Mouse (Mus musculus) heart, embryonic 14.5 days (tissue): ENCODE data around the gene Hs6st1. TPM values are rescaled to one million over a fixed set of nuclear protein-coding genes. Genes with fewer than 3 reads are reported as not detected.

Experiments used
- ATAC-seq: fragments of 200-750 bp; cut with Nextera tagmentation; 2 replicates; pipeline ENCODE4 v1.8.0; 2017; ENCODE audit warnings: low read depth, moderate TSS enrichment; ENCODE audit not compliant: insufficient number of reproducible peaks, insufficient read depth, low FRiP score
- H3K27ac ChIP-seq, 2 experiments: fragments of 200-500 bp in 1 of 2; fragments of 300-500 bp in 1 of 2; sonication (generic) in 1 of 2; replicated peaks in 1 of 2; 2 replicates each; pipeline ENCODE4 v1.5.1; 2012 to 2014; ENCODE audit warnings: low read depth in 2 of 2, low read length in 2 of 2, control low read depth in 1 of 2, mild to moderate bottlenecking in 1 of 2, mixed read lengths in 1 of 2; ENCODE audit not compliant: control insufficient read depth in 1 of 2, insufficient read depth in 1 of 2
- H3K27me3 ChIP-seq: fragments of 300-500 bp; sonication (generic); 2 replicates; pipeline ENCODE4 v1.6.1; 2014; ENCODE audit warnings: mild to moderate bottlenecking, low read length, control low read depth; ENCODE audit not compliant: control insufficient read depth, insufficient read depth
- H3K36me3 ChIP-seq: fragments of 300-500 bp; sonication (generic); 2 replicates; pipeline ENCODE4 v1.6.1; 2014; ENCODE audit warnings: mild to moderate bottlenecking, control low read depth, low read length, mixed read lengths; ENCODE audit not compliant: control insufficient read depth, insufficient read depth
- H3K4me1 ChIP-seq, 2 experiments: fragments of 200-500 bp in 1 of 2; fragments of 300-500 bp in 1 of 2; sonication (generic) in 1 of 2; 2 replicates each; pipeline ENCODE4 v1.6.1; 2012 to 2014; ENCODE audit warnings: low read length in 2 of 2, control low read depth in 1 of 2, mixed read lengths in 1 of 2; ENCODE audit not compliant: control insufficient read depth in 2 of 2, insufficient read depth in 2 of 2
- H3K4me2 ChIP-seq: fragments of 300-500 bp; sonication (generic); 2 replicates; pipeline ENCODE4 v1.6.1; 2014; ENCODE audit warnings: mild to moderate bottlenecking, low read length
- H3K4me3 ChIP-seq, 2 experiments: fragments of 200-500 bp in 1 of 2; fragments of 300-500 bp in 1 of 2; sonication (generic) in 1 of 2; 2 replicates each; pipeline ENCODE4 v1.5.1; 2012 to 2014; ENCODE audit warnings: low read length in 2 of 2, mild to moderate bottlenecking in 2 of 2, control low read depth in 1 of 2, low read depth in 1 of 2, moderate library complexity in 1 of 2; ENCODE audit not compliant: control insufficient read depth in 1 of 2, insufficient read depth in 1 of 2
- H3K9ac ChIP-seq: fragments of 300-500 bp; sonication (generic); 2 replicates; pipeline ENCODE4 v1.6.1; 2014; ENCODE audit warnings: mild to moderate bottlenecking, low read length
- H3K9me3 ChIP-seq: fragments of 300-500 bp; sonication (generic); 2 replicates; pipeline ENCODE4 v1.6.1; 2016; ENCODE audit warnings: low read length, control low read depth; ENCODE audit not compliant: control insufficient read depth
- WGBS: fragments of 180-500 bp; shearing (Covaris S2); extraction: QIAGEN DNeasy Blood & Tissue Kit; methylation state at CpG from one replicate; pipeline ENCODE4 v1.1.7; 2014; 5-methylcytosine and 5-hydroxymethylcytosine counted together
- polyA plus RNA-seq: library from polyadenylated mRNA; unstranded; fragments of >200 nt; fragmentation: Nextera tagmentation; extraction: Ambion mirVana; gene quantifications from 2 replicates; pipeline ENCODE4 v1.2.1, GENCODE M21; 2014

Gene Hs6st1
- polyA plus RNA-seq, 1 experiment from 2014 or later: 15.5 TPM

DNA sequence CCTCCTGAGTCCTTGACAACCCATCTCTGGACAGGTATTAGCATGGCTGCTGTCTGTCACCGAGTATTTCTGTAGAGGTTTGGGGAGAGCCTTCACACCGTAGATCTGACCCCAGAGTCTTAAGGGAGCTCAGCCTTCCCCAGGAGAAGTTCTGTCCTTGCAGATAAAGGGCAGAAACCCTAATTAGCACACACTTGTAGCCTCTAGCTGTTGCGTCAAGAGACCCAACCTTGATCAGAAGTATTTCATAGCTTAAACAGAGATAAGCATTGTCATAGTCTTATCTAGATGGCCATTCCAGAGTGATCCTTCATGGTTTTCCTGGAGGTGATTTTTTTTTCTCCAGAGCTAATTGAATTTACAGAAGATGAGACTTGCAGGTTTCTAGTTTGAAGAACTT lies 32.2 kb downstream of the Hs6st1 start:
- H3K27me3 ChIP-seq: no peaks in the 10 kb centered on the region
- H3K4me1 ChIP-seq: peaks cover 17 to 28% of the 10 kb centered on the region in 2 experiments
- no peak overlapping the region for H3K9ac ChIP-seq
- H3K4me3 ChIP-seq: no peak overlapping the region
- peaks cover 35% of the 10 kb centered on the region for H3K36me3 ChIP-seq
- 72% methylated on average over 3 of the region's 3 CpGs for WGBS
- no peak overlapping the region for H3K4me2 ChIP-seq
- no peaks in the 10 kb centered on the region for H3K9me3 ChIP-seq
- no peak for ATAC-seq
- H3K27ac ChIP-seq: no peak overlapping the region

DNA sequence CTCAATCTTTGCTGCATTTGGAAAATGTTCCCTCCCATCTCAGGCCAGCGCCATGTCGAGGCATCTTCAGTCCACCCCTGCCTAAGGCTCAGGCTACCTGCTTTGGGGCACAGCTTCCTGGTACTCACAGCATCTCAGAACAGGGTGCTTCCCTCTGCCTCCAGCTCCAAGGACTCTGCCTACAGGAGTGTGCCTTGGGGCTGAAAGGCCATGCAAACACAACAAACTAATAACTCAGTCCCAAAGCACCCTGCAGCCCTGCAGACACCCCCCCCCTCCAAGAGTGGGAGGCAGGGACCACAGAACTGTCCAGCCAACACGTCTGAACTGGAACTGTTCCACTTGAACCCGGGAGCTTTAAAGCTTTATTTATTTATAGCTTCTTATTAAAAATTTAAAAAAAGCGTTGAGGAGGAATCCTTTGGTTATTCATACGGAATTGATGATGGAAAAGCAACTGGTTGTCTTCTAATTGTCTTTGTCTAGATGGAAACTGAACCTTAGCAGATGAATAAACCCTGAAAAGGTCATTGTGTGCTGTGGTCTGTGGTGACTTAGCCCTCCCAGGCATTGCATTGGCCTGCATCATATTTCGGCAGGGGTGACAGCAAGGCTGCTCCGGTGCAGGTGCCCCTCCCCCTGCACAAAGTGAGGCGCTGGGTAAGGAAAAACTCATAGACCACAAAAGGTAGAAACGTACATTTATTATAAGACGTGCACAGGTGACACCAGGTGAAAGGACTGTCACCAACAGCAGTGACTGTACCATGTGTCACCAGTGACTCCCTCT lies 37.9 kb downstream of the Hs6st1 start:
- 89% methylated on average over 11 of the region's 11 CpGs for WGBS
- Histone ChIP-seq H3K9ac (no peak overlapping the region), H3K36me3 (peaks cover 47% of the 10 kb centered on the region), H3K4me1 (no peaks in the 10 kb centered on the region), H3K27me3 (no peaks in the 10 kb centered on the region), H3K9me3 (no peaks in the 10 kb centered on the region), H3K4me2 (no peak overlapping the region), H3K27ac (no peak overlapping the region), H3K4me3 (no peak overlapping the region)
- ATAC-seq: no peak

DNA sequence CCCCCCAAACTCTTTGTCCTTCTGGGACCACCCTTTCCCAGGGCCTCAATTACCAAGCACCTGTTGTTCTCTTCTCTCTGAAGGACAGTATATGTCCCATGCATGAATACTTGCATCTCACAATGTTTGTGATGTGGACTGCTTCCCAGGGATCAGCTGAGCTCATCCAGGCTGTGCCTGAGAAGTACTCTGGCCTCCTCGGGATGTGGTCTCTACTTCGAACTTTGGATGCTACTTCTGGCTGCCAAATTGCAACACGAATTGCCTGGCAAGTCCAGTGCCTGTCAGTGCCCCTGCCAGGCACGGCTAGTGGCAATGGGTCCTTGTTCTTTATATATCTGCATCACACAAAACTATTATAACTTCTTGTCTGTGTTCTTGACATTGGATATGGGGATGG lies 41.8 kb downstream of the Hs6st1 start:
- H3K36me3 ChIP-seq: peaks cover 18% of the 10 kb centered on the region
- no peak for ATAC-seq
- WGBS: 76% methylated on average over 4 of the region's 4 CpGs
- H3K9me3 ChIP-seq: no peaks in the 10 kb centered on the region
- no peak overlapping the region for H3K9ac ChIP-seq
- no peak overlapping the region for H3K27ac ChIP-seq
- no peak overlapping the region for H3K4me3 ChIP-seq
- H3K4me2 ChIP-seq: no peak overlapping the region
- H3K4me1 ChIP-seq: no peaks in the 10 kb centered on the region
- H3K27me3 ChIP-seq: no peaks in the 10 kb centered on the region

DNA sequence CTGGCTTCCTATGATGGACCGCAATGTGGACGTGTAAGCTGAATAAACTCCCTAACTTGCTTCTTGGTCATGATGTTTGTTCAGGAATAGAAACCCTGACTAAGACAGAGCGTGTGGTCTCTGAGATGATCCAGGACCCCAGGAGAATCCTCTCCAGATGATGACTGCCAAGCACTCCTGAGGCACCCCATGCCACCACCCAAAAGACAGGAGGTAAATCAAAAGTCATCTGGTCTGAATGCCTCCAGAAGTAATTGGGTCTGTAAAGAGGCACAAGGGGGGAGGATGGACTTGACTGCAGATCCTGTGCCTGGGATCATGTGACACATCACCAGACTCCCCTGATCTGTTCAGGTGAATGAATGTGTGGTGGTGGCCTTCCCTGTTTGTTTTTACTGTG lies 44.5 kb downstream of the Hs6st1 start:
- no peak for ATAC-seq
- Histone ChIP-seq H3K36me3 (no peaks in the 10 kb centered on the region), H3K4me3 (no peak overlapping the region), H3K4me2 (no peak overlapping the region), H3K9ac (no peak overlapping the region), H3K9me3 (no peaks in the 10 kb centered on the region), H3K4me1 (peaks cover 0 to 3% of the 10 kb centered on the region in 2 experiments; a peak in 3 of 4 replicates), H3K27ac (no peak overlapping the region), H3K27me3 (no peaks in the 10 kb centered on the region)
- WGBS: 85% methylated on average over 3 of the region's 3 CpGs

DNA sequence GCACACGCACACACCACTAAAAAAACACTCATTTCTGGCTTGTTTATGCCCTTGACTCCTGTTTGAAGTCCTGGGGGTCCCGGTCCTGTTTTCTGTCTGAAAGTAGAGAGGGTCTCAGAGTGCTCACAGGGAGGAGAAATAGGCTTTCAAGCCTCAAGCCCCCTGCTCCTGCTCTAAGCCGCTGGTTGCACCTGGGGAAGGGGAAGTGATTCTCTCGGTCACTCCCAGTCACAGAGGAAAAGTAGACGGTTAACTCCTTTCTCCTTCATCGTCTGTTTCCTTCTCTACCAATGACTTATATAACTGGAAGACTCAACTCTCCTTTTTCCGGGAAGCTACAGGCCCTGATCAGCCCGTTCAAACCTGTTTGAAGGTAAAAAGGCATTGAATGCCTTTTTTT lies 45.5 kb downstream of the Hs6st1 start:
- no peak for ATAC-seq
- no peak overlapping the region for H3K9ac ChIP-seq
- H3K9me3 ChIP-seq: no peaks in the 10 kb centered on the region
- no peak overlapping the region for H3K4me2 ChIP-seq
- no peaks in the 10 kb centered on the region for H3K27me3 ChIP-seq
- H3K27ac ChIP-seq: no peak overlapping the region
- no peak overlapping the region for H3K4me3 ChIP-seq
- peaks cover 0 to 3% of the 10 kb centered on the region in 2 experiments; a peak in 3 of 4 replicates for H3K4me1 ChIP-seq
- no peaks in the 10 kb centered on the region for H3K36me3 ChIP-seq
- 80% methylated on average over 8 of the region's 8 CpGs for WGBS

DNA sequence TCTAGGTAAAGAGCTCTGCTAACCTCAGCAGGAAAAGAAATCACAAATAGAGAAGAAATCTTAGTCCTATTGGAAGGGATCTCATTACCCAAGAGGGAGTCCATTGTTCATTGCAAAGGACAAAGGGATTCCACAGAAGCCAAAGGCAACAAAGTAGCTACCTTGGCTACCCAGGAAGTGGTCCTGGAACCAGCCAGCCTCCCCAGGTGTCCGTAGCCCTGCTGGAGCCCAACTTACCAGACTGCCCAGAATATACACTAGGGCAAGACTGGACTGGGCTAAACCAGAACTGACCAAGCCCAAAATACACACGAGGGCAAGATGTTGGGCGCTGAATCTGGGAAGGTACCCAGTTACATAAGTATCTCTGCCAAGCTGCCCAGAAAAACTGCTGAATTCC lies 46.6 kb downstream of the Hs6st1 start:
- H3K27ac ChIP-seq: no peak overlapping the region
- H3K9ac ChIP-seq: no peak overlapping the region
- H3K4me2 ChIP-seq: no peak overlapping the region
- H3K27me3 ChIP-seq: no peaks in the 10 kb centered on the region
- H3K4me1 ChIP-seq: peaks cover 0 to 3% of the 10 kb centered on the region in 2 experiments; a peak in 3 of 4 replicates
- WGBS: 92% methylated on average over 3 of the region's 3 CpGs
- no peak for ATAC-seq
- no peaks in the 10 kb centered on the region for H3K36me3 ChIP-seq
- H3K4me3 ChIP-seq: no peak overlapping the region
- no peaks in the 10 kb centered on the region for H3K9me3 ChIP-seq

DNA sequence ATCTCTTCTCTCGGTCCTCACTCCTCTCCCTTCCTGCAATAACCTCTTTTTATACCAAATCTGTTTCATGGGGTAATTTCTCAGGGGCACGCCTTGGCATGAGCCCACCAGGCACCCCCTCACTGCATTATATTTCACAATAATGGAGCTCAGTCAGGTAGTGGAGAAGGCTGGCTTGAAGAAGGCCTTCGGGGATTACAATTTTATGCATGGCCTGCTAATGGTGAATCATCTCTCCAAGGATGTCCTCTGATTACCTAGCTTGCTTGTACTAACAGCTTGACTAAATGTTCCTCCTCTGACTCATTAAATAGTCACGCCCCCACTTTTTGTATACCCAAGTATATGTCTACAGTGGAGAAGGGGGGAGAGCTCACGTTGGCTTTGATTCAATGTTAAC lies 48.3 kb downstream of the Hs6st1 start:
- Histone ChIP-seq H3K27me3 (no peaks in the 10 kb centered on the region), H3K27ac (no peak overlapping the region), H3K36me3 (no peaks in the 10 kb centered on the region), H3K4me2 (no peak overlapping the region), H3K4me1 (peaks cover 0 to 3% of the 10 kb centered on the region in 2 experiments; a peak in 3 of 4 replicates), H3K4me3 (no peak overlapping the region), H3K9me3 (no peaks in the 10 kb centered on the region), H3K9ac (no peak overlapping the region)
- no peak for ATAC-seq
- 67% methylated on average over 5 of the region's 5 CpGs for WGBS
